Mouse (Mus musculus) brain, embryonic 14.5 days (tissue): Measurements from ENCODE around the gene Dmac2.

Experiments
- CTCF ChIP-seq: fragments of 200-500 bp; IDR thresholded peaks from 2 replicates; pipeline ENCODE4 v1.5.1; 2012; ENCODE audit warnings: inconsistent platforms, mild to moderate bottlenecking, moderate library complexity, borderline replicate concordance; ENCODE audit not compliant: insufficient read depth, insufficient read length; ENCODE audit errors: extremely low read depth
- POLR2A ChIP-seq: fragments of 200-500 bp; IDR thresholded peaks from 2 replicates; pipeline ENCODE4 v1.6.1; 2012; ENCODE audit warnings: mild to moderate bottlenecking, inconsistent platforms, borderline replicate concordance; ENCODE audit not compliant: poor library complexity, insufficient read depth, insufficient read length, severe bottlenecking; ENCODE audit errors: extremely low read depth

- TF ChIP-seq CTCF, result no peak
- no peak for TF ChIP-seq POLR2A
These were observed 17.9 kb upstream of the Dmac2 start for GRCm38 (mm10) chr7:25601346-25601745.
